Mouse (Mus musculus) erythroid progenitor cell, adult 5-6 weeks (primary cell): ENCODE data around the gene Klri1. TPM values are rescaled to one million over a fixed set of nuclear protein-coding genes. Genes with fewer than 3 reads are reported as not detected.
"Not testable (repeated sequence)": the region's sequence is repeated elsewhere in the genome, so short reads cannot be mapped to it uniquely, and the experiment has no call there.

ENCODE experiments used
- ATAC-seq: replicated peaks from 2 replicates; pipeline ENCODE4 v1.8.0; 2016; ENCODE audit warnings: moderate number of reproducible peaks, mild to moderate bottlenecking, moderate TSS enrichment, inconsistent platforms; ENCODE audit not compliant: poor library complexity, low FRiP score, severe bottlenecking
- total RNA-seq, 2 experiments: library from RNA; stranded (forward) in 1 of 2; stranded (reverse) in 1 of 2; fragments of 150-400 nt in 1 of 2; fragments of 186-747, 209-891 nt in 1 of 2; gene quantifications; 2 replicates each; pipeline versions ENCODE4 v1.2.3 to v1.2.4; 2015 to 2017; ENCODE audit warnings: low replicate concordance in 2 of 2

The Klri1 gene
- not detected in 2 replicates for total RNA-seq (2015; ENCODE audit: low replicate concordance)
- total RNA-seq (2017; ENCODE audit: low replicate concordance): 2.4 and 4.0 TPM in 2 replicates

DNA sequence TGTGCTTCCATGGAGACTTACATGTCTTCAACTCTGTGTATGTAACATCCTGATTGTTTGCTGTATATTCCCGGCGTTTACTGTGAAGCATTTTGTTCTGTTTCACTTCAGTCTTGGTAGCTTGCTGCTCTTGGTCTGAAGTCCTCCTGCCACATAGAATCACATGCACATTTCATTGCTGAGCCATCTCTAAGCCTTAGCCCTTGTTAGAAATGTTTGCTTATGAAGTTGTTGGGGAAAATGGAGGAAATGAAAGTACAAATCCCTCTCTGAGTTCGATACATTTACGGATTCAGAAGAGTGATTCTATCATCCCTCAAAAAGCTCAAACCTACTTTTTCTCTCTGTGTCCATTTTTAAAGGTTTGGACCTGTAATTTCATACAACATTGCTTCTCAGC lies at the start of gene Klri1:
Gene Klri1, minus strand, starts transcription at position 101 of the 400 bp plus-strand sequence.
- no peak for ATAC-seq

DNA sequence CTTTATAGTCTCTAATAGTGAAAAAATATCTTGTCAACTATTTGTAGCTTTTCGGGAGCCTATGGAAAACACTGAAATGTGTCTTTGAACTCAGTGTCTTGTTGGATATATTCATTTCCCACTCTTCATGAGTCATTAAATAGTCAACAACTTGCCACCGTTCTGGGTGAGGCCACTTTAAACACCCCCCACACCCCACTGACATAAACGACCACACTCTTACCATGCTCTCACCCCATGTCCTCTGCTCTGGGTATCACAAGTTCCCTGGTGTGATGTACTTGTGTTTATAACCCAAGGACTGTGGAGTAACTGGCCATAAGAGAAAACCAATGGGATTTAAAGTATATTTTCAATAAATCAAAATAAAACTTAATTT lies 30.7 kb upstream of the Klri1 start:
- ATAC-seq: no peak

GRCm38 (mm10) chr6:129747016-129747653 lies 30.2 kb upstream of the Klri1 start:
- no peak for ATAC-seq

DNA sequence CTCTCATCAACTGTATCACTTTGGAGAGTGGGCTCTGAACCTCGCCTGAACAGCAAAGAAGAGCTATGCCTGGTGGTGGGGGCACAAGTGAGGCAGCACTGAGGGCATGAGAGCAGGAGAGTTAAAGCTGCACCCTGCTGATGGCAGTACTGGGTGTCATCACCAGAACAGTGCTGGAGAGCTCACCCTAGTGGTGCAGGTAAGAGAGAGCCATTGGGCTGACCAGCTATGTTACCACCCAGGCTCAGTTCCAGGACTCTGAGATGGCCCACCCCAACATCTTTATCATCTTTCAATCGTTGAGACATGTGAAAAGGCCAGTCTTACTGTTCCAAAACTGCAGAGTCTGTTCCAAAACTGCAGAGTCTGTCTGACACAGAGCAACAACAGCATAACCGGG lies 29.2 kb upstream of the Klri1 start:
- ATAC-seq: peak; percentile 25; the same call in 1 of the 2 replicates

DNA sequence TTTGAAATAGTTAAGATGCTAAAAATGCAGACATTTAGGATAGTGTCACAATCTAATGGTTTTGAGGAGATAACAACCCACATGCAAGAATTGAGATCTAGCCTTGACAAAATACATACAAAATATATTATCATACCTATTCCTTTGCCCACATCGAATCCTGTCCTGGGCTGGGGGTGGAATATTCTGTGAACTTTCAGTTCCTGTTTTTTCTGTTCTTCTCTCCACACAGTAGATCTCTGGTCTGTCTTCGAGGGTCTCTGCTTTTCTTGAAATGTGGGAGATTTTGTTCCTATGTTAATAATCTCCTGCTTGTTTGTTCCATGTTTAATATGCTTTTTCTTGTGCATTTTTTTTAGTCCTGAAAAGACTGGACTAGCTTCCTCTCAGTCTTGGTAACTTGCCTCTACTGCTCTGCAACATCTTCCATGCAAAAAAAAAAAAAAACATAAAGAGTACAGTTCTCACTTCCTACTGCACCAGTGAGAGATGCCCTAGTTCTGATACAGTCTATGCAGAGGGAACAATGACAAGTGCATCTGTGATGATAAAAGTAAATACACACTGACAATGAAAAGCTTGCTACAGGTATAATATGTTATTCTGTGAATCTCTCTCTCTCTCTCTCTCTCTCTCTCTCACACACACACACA lies 23.3 kb upstream of the Klri1 start, which contains the start of gene Klri2:
Gene Klri2, minus strand, starts transcription at position 416 of the 653 bp plus-strand sequence.
- no peak for ATAC-seq

DNA sequence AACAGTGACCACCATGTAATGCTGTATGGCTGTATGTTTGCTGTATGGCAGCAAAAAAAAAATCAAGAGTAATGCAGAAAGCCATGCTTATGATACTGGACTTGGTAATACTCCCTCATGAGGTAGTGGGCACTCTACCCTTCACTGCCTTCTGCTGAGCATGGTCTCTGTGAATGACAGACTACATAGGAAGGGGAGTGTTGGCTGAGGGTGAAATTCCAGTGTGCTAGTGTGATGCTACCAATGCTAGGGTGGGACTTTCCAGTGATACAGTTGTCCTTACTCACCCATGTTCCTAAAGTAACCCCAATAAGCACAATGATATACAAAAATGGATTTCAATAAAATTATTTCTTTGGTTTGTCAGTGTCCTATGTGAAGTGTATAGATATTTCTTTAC lies 19.5 kb upstream of the Klri1 start:
- ATAC-seq: no peak

DNA sequence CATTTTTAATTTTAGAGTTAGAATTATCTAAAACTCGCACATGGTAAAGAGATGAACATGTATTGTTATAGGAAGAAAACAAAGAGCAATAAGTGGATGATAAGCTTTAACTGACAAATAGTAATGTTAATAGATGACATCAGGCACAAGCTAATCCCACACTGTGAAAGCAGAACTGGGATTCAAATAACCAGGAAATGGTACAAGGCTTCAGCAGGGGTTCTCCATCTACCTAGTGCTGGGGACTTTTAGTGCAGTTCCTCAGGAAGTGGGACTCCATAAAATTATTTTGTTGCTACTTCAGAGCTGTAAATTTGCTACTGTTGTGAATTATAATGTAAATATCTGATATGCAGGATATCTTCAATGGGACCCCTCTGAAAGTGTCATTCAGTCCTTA lies 10.3 kb upstream of the Klri1 start:
- ATAC-seq: no peak

DNA sequence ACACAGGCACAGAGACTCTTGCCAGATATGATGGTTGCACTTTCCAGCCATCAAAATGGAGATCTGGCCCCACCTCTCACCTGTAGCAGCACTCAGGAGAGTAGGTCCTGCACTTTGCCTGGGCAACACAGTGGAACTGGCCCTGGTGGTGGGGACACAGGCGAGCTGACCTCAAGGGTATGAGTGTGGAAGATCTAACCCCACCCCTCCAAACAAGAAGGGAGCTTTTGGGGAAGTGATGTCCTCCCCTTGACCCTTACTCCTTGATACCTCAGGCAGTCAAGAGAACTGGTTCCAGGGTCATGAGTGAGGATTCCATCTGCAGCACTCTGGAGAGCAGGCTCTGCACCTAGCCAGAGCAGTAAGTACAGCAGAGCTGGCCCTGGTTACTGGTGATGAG lies 4.5 kb upstream of the Klri1 start:
- peak; percentile 42; the same call in 1 of the 2 replicates for ATAC-seq

DNA sequence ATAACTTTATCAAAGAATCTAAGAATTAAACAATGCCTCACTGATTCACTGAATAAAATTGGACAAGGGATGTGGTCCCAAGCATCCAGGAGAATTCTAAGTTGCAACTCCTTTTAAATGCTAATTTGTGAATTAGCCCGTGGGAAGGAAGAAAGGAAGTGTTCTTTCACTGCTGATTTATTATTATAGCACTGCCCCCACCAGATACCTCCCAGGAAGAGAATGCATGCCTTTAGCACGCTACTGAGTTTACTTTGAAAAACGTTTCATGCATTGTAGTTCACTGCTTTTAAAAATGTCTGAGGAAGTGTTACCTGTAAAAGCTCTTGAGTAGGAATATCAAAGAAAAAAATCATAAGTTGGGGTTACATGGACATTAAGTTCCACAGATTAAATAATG lies 3.6 kb upstream of the Klri1 start:
- no peak for ATAC-seq

DNA sequence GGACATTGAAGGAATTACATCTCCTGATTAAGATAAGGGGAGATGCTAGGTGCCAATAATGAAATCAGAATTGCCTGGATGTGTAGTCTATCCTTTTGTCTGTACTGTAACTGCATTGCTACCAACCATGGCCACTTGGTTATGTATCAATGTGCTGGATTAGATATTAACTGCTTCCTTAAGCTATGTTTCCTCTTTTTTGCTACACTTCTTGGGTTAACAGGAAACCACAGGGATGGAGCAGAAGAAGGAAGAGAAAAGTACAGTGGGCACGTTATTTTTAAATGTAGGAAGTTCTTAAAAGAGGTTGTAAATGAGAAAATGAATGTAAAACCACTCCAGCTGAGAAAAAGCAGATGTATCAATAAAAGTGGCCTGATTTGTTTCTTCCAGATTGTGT lies 3.4 kb downstream of the Klri1 start:
- no peak for ATAC-seq

GRCm38 (mm10) chr6:129691436-129691835 lies 25.5 kb downstream of the Klri1 start:
- not testable (repeated sequence) for ATAC-seq

GRCm38 (mm10) chr6:129680379-129680778 lies 36.6 kb downstream of the Klri1 start:
- no peak for ATAC-seq

GRCm38 (mm10) chr6:129678873-129679272 lies 38.1 kb downstream of the Klri1 start, which contains the start of gene Klrc1:
TSS of gene Klrc1 (minus strand) at chr6:129678973.
- no peak for ATAC-seq

DNA sequence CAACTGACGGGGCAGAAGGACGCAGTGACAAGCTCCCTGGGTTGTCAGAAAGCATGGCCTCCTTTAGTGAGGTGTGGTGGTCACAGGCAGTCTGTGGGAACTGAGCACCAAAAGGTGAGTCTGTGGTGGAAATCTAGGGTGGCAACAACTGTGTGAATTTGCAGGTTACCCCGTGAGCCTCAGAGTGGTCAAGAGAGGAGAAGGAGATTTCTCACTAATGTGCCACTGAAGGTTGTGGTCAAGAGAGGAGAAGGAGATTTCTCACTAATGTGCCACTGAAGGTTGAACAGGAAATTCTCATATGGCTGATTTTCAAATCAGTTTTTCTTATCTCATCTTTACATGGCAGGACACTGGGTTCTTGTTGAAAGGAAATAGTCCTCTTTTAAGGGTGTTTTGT lies 55.6 kb downstream of the Klri1 start:
- not testable (repeated sequence) for ATAC-seq

- not testable (repeated sequence) for ATAC-seq
Measured at GRCm38 (mm10) chr6:129660589-129660988, 56.3 kb downstream of the Klri1 start, which contains the start of gene Klrc2. TSS of gene Klrc2 (minus strand) at chr6:129660689.

Other genes starting within 250 kb of the Klri1 start
- gene Olr1, start 210.0 kb downstream of the Klri1 start, total RNA-seq (2015; ENCODE audit: low replicate concordance): 3.4 and 4.3 TPM in 2 replicates
- gene Olr1, start 210.0 kb downstream of the Klri1 start, total RNA-seq (2017; ENCODE audit: low replicate concordance): 2.2 and 5.6 TPM in 2 replicates
- gene Tmem52b, start 204.6 kb downstream of the Klri1 start, total RNA-seq (2015; ENCODE audit: low replicate concordance): not detected in 2 replicates
- gene Tmem52b, start 204.6 kb downstream of the Klri1 start, total RNA-seq (2017; ENCODE audit: low replicate concordance): not detected in 2 replicates
- gene Gabarapl1, start 184.0 kb downstream of the Klri1 start, total RNA-seq (2015; ENCODE audit: low replicate concordance): 2.1 and 6.5 TPM in 2 replicates
- 9.8 and 17.5 TPM in 2 replicates for gene Gabarapl1, start 184.0 kb downstream of the Klri1 start, total RNA-seq (2017; ENCODE audit: low replicate concordance)
- gene Klre1, start 139.2 kb downstream of the Klri1 start, total RNA-seq (2015; ENCODE audit: low replicate concordance): not detected in 2 replicates
- not detected in 2 replicates for gene Klre1, start 139.2 kb downstream of the Klri1 start, total RNA-seq (2017; ENCODE audit: low replicate concordance)
- 10.5 and 10.8 TPM in 2 replicates for gene Klrd1, start 125.3 kb downstream of the Klri1 start, total RNA-seq (2015; ENCODE audit: low replicate concordance)
- gene Klrd1, start 125.3 kb downstream of the Klri1 start, total RNA-seq (2017; ENCODE audit: low replicate concordance): 2.8 TPM in 1 of 2 replicates, not detected in the other
- 1.8 and 2.5 TPM in 2 replicates for gene Klrk1, start 93.3 kb downstream of the Klri1 start, total RNA-seq (2015; ENCODE audit: low replicate concordance)
- 2.7 and 3.5 TPM in 2 replicates for gene Klrk1, start 93.3 kb downstream of the Klri1 start, total RNA-seq (2017; ENCODE audit: low replicate concordance)
- gene Klrc3, start 73.8 kb downstream of the Klri1 start, total RNA-seq (2015; ENCODE audit: low replicate concordance): not detected in 2 replicates
- gene Klrc3, start 73.8 kb downstream of the Klri1 start, total RNA-seq (2017; ENCODE audit: low replicate concordance): not detected in 2 replicates
- gene Klrc2, start 56.4 kb downstream of the Klri1 start, total RNA-seq (2015; ENCODE audit: low replicate concordance): 1.3 and 2.2 TPM in 2 replicates
- 0.90 TPM in 1 of 2 replicates, not detected in the other for gene Klrc2, start 56.4 kb downstream of the Klri1 start, total RNA-seq (2017; ENCODE audit: low replicate concordance)
- 2.5 TPM in 1 of 2 replicates, not detected in the other for gene Klrc1, start 38.2 kb downstream of the Klri1 start, total RNA-seq (2015; ENCODE audit: low replicate concordance)
- 7.7 TPM in 1 of 2 replicates, not detected in the other for gene Klrc1, start 38.2 kb downstream of the Klri1 start, total RNA-seq (2017; ENCODE audit: low replicate concordance)
- gene Klri2, start 23.4 kb upstream of the Klri1 start, total RNA-seq (2015; ENCODE audit: low replicate concordance): not detected in 2 replicates
- 0.39 TPM in 1 of 2 replicates, not detected in the other for gene Klri2, start 23.4 kb upstream of the Klri1 start, total RNA-seq (2017; ENCODE audit: low replicate concordance)
- not detected in 2 replicates for gene Gm156, start 67.1 kb upstream of the Klri1 start, total RNA-seq (2015; ENCODE audit: low replicate concordance)
- not detected in 2 replicates for gene Gm156, start 67.1 kb upstream of the Klri1 start, total RNA-seq (2017; ENCODE audit: low replicate concordance)
- gene Gm17631, start 145.5 kb upstream of the Klri1 start, total RNA-seq (2015; ENCODE audit: low replicate concordance): not detected in 2 replicates
- gene Gm17631, start 145.5 kb upstream of the Klri1 start, total RNA-seq (2017; ENCODE audit: low replicate concordance): not detected in 2 replicates
- 3.2 TPM in 1 of 2 replicates, not detected in the other for gene Klra17, start 159.5 kb upstream of the Klri1 start, total RNA-seq (2015; ENCODE audit: low replicate concordance)
- gene Klra17, start 159.5 kb upstream of the Klri1 start, total RNA-seq (2017; ENCODE audit: low replicate concordance): 0.90 TPM in 1 of 2 replicates, not detected in the other
- not detected in 2 replicates for gene Klra5, start 200.5 kb upstream of the Klri1 start, total RNA-seq (2015; ENCODE audit: low replicate concordance)
- not detected in 2 replicates for gene Klra5, start 200.5 kb upstream of the Klri1 start, total RNA-seq (2017; ENCODE audit: low replicate concordance)